Mouse (Mus musculus) neural tube, embryonic 12.5 days (tissue): ENCODE data around the gene Gdf7. TPM values are rescaled to one million over a fixed set of nuclear protein-coding genes. Genes with fewer than 3 reads are reported as not detected.

ENCODE experiments used
- ATAC-seq: fragments of 200-750 bp; cut with Nextera tagmentation; 2 replicates; pipeline ENCODE4 v1.8.0; 2017; ENCODE audit warnings: low read depth, mild to moderate bottlenecking, moderate TSS enrichment, moderate library complexity; ENCODE audit not compliant: low FRiP score
- H3K27ac ChIP-seq: fragments of 300-500 bp; sonication (generic); 2 replicates; pipeline ENCODE4 v1.5.1; 2016
- H3K27me3 ChIP-seq: fragments of 300-500 bp; sonication (generic); replicated peaks from 2 replicates; pipeline ENCODE4 v1.6.1; 2016; ENCODE audit warnings: mild to moderate bottlenecking
- H3K36me3 ChIP-seq: fragments of 300-500 bp; sonication (generic); 2 replicates; pipeline ENCODE4 v1.6.1; 2016; ENCODE audit warnings: mild to moderate bottlenecking
- H3K4me1 ChIP-seq: fragments of 300-500 bp; sonication (generic); 2 replicates; pipeline ENCODE4 v1.6.1; 2016
- H3K4me2 ChIP-seq: fragments of 300-500 bp; sonication (generic); replicated peaks from 2 replicates; pipeline ENCODE4 v1.6.1; 2016; ENCODE audit warnings: mild to moderate bottlenecking
- H3K4me3 ChIP-seq: fragments of 300-500 bp; sonication (generic); 2 replicates; pipeline ENCODE4 v1.5.1; 2016
- H3K9ac ChIP-seq: fragments of 300-500 bp; sonication (generic); 2 replicates; pipeline ENCODE4 v1.6.1; 2016; ENCODE audit warnings: mild to moderate bottlenecking
- H3K9me3 ChIP-seq: fragments of 300-500 bp; sonication (generic); 2 replicates; pipeline ENCODE4 v1.6.1; 2016; ENCODE audit warnings: mild to moderate bottlenecking
- WGBS: fragments of 180-500 bp; shearing (Covaris S2); methylation state at CpG from one replicate; pipeline ENCODE4 v1.1.7; 2016; 5-methylcytosine and 5-hydroxymethylcytosine counted together
- polyA plus RNA-seq: library from polyadenylated mRNA; unstranded; fragments of >200 nt; fragmentation: Nextera tagmentation; extraction: Ambion mirVana; gene quantifications from 2 replicates; pipeline ENCODE4 v1.2.1, GENCODE M21; 2016

Gdf7 gene
- polyA plus RNA-seq, 1 experiment from 2014 or later: 0.39 TPM

DNA sequence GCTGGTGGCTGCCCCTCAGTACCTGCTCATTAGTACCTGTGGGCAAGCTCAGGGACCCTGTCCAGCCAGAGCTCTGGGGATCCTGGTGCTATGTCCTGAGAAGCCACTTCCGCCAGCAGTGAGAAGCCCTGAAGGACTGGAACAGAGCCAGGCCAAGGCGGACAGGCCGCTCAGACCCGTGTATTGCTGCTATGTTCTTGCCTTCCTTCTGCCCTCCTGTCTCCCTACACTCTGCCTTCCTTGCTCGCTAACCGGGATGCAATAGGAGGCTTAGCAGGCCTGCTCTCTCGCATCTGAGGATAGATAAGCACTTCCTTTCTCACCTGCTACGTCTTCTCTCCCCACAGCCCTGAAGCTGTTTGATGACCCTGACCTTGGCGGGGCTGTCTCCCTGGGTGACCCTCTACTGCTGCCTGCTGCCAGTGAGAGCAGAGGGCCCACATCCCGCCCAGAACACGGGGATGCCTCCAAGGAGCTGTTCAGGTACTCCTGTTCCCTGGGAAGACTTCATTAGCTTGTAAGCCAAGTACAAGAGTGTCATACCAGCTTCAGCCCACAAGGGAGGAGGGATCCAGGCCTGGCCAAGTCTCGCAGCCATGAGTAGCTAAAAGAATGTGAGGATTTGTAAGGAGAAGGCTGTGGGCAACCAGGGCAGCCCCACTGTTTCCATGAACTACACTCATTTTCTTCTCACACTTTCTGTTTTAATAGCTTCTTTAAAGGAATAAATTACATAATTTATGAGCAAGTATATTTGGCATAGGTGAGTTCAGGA, 35.7 kb upstream of the Gdf7 start:
- Histone ChIP-seq H3K9ac (no peak overlapping the region), H3K4me3 (no peak overlapping the region), H3K27me3 (no peaks in the 10 kb centered on the region), H3K4me2 (no peak overlapping the region), H3K36me3 (peaks cover 7% of the 10 kb centered on the region), H3K9me3 (no peaks in the 10 kb centered on the region), H3K4me1 (peaks cover 22% of the 10 kb centered on the region), H3K27ac (no peak overlapping the region)
- ATAC-seq: no peak
- WGBS: 91% methylated on average over 12 of the region's 12 CpGs

- 90% methylated on average over 10 of the region's 10 CpGs for WGBS
- peaks cover 1% of the 10 kb centered on the region for H3K36me3 ChIP-seq
Measured at GRCm38 (mm10) chr12:8336601-8337285, 35.0 kb upstream of the Gdf7 start.

DNA sequence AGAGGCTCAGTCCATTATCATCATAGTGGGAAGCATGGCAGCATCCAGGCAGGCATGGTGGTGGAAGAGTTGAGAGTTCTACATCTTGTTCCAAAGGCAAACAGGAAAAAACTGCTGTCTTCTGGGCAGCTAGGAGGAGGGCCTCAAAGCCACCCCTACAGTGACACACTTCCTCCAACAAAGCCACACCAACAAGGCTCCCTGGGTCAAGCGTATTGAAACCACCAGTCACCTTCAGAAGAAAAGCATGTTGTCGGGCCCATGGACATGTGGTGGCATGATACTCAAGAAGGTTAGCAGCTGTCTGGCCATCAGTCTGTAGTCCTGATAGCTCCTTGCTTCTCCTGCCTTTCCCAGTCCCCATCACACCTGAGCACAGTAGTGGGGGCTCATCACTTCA, 33.7 kb upstream of the Gdf7 start:
- 95% methylated on average over 2 of the region's 2 CpGs for WGBS
- H3K4me1 ChIP-seq: peaks cover 30% of the 10 kb centered on the region

More at GRCm38 (mm10) chr12:8336601-8337285, 35.0 kb upstream of the Gdf7 start:
- H3K4me2 ChIP-seq: no peak overlapping the region
- H3K4me3 ChIP-seq: no peak overlapping the region
- no peaks in the 10 kb centered on the region for H3K27me3 ChIP-seq
- H3K4me1 ChIP-seq: peaks cover 29% of the 10 kb centered on the region
- H3K27ac ChIP-seq: no peak overlapping the region
- H3K9me3 ChIP-seq: no peaks in the 10 kb centered on the region
- no peak for ATAC-seq
- H3K9ac ChIP-seq: no peak overlapping the region

GRCm38 (mm10) chr12:8334261-8334660, 32.5 kb upstream of the Gdf7 start:
- peaks cover 6% of the 10 kb centered on the region; the same call in 1 of the 2 replicates for H3K36me3 ChIP-seq
- H3K27me3 ChIP-seq: no peaks in the 10 kb centered on the region
- no peak overlapping the region for H3K4me2 ChIP-seq
- no peak overlapping the region for H3K4me3 ChIP-seq
- H3K9ac ChIP-seq: no peak overlapping the region
- no peak for ATAC-seq
- no peaks in the 10 kb centered on the region for H3K9me3 ChIP-seq
- WGBS: 88% methylated on average over 4 of the region's 4 CpGs
- H3K27ac ChIP-seq: no peak overlapping the region
- peaks cover 18% of the 10 kb centered on the region for H3K4me1 ChIP-seq

More for the DNA sequence above, 33.7 kb upstream of the Gdf7 start:
- Histone ChIP-seq H3K9me3 (no peaks in the 10 kb centered on the region), H3K9ac (no peak overlapping the region), H3K36me3 (no peaks in the 10 kb centered on the region), H3K27ac (no peak overlapping the region), H3K27me3 (no peaks in the 10 kb centered on the region), H3K4me2 (no peak overlapping the region), H3K4me3 (no peak overlapping the region)
- no peak for ATAC-seq

- no peak for ATAC-seq
- WGBS: 89% methylated on average over 8 of the region's 8 CpGs
- no peaks in the 10 kb centered on the region for H3K27me3 ChIP-seq
- no peak overlapping the region for H3K27ac ChIP-seq
- H3K4me2 ChIP-seq: no peak overlapping the region
- no peak overlapping the region for H3K9ac ChIP-seq
- peaks cover 8% of the 10 kb centered on the region; the same call in 1 of the 2 replicates for H3K36me3 ChIP-seq
- H3K4me3 ChIP-seq: no peak overlapping the region
- H3K4me1 ChIP-seq: peaks cover 11% of the 10 kb centered on the region
- H3K9me3 ChIP-seq: no peaks in the 10 kb centered on the region
Measured at GRCm38 (mm10) chr12:8333617-8334016, 31.9 kb upstream of the Gdf7 start.

- no peaks in the 10 kb centered on the region for H3K9me3 ChIP-seq
- WGBS: 50% methylated on average over 5 of the region's 5 CpGs
- no peak overlapping the region for H3K4me2 ChIP-seq
- no peaks in the 10 kb centered on the region for H3K27me3 ChIP-seq
- no peak overlapping the region for H3K9ac ChIP-seq
- peak; percentile 15; the same call in 1 of the 2 replicates for ATAC-seq
- no peak overlapping the region for H3K4me3 ChIP-seq
- H3K27ac ChIP-seq: no peak overlapping the region
- H3K36me3 ChIP-seq: peaks cover 8% of the 10 kb centered on the region; the same call in 1 of the 2 replicates
- H3K4me1 ChIP-seq: peaks cover 15% of the 10 kb centered on the region; the same call in 1 of the 2 replicates
Measured at GRCm38 (mm10) chr12:8332174-8332542, 30.4 kb upstream of the Gdf7 start.

GRCm38 (mm10) chr12:8331489-8332173, 29.9 kb upstream of the Gdf7 start:
- peak; percentile 4; the same call in 1 of the 2 replicates for ATAC-seq
- Histone ChIP-seq H3K4me1 (peaks cover 18% of the 10 kb centered on the region; the same call in 1 of the 2 replicates), H3K9ac (no peak overlapping the region), H3K27me3 (no peaks in the 10 kb centered on the region), H3K36me3 (peaks cover 8% of the 10 kb centered on the region; the same call in 1 of the 2 replicates), H3K27ac (no peak overlapping the region), H3K9me3 (no peaks in the 10 kb centered on the region), H3K4me2 (no peak overlapping the region), H3K4me3 (no peak overlapping the region)
- 74% methylated on average over 14 of the region's 14 CpGs for WGBS

DNA sequence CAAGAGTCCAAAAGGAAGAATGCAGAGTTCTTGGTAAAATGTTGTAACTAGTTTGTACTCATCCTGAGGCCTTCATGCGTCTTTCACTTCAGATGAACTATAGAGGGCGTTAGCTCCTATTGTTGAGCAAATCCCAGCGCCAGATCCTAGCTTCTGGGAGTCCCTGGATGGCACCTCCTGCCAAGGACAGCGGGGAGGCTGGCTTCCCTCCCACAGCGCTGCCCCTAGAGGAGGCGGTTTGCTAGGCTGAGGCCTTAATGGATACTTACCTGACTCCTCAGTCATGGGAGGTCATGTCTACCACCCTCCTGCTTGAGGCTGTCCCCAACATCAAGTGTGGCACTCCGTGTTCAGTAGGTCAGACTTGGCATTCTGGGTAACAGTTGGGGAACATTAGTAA, 27.5 kb upstream of the Gdf7 start:
- Histone ChIP-seq H3K4me1 (peaks cover 18% of the 10 kb centered on the region; the same call in 1 of the 2 replicates), H3K4me3 (no peak overlapping the region), H3K9ac (no peak overlapping the region), H3K9me3 (no peaks in the 10 kb centered on the region), H3K4me2 (no peak overlapping the region), H3K36me3 (peaks cover 11% of the 10 kb centered on the region; the same call in 1 of the 2 replicates), H3K27ac (no peak overlapping the region), H3K27me3 (no peaks in the 10 kb centered on the region)
- 93% methylated on average over 7 of the region's 7 CpGs for WGBS
- no peak for ATAC-seq

DNA sequence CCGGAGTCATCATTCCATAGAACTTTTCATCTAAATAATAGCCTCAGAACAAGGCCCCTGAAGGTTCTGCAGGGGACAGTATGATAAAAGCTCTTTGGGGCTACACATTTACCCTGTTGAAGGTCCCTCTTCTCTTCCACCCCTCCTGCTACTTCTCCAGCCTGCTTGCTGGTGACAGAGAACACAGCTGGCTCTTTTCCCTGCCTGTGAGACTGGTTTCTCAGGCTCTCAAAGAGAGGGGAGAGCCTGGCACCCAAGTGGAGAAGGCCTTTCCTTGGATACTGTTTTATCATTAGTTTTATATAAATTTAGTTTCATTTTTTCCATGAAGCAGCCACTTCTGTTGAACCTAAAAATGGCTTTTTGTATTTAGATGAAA, 25.9 kb upstream of the Gdf7 start:
- peak overlapping the region; percentile 44 for H3K9ac ChIP-seq
- H3K27ac ChIP-seq: peak overlapping the region; percentile 34; the same call in 1 of the 2 replicates
- no peak overlapping the region for H3K4me3 ChIP-seq
- peaks cover 18% of the 10 kb centered on the region; the same call in 1 of the 2 replicates for H3K4me1 ChIP-seq
- 0 out of 2 replicates have a peak, but pooled peaks have one; percentile 0 for ATAC-seq
- no peak overlapping the region for H3K4me2 ChIP-seq
- 50% methylated on average over 1 of the region's 1 CpGs for WGBS
- no peaks in the 10 kb centered on the region for H3K27me3 ChIP-seq
- peaks cover 11% of the 10 kb centered on the region; the same call in 1 of the 2 replicates for H3K36me3 ChIP-seq
- no peaks in the 10 kb centered on the region for H3K9me3 ChIP-seq

GRCm38 (mm10) chr12:8326825-8327674, 25.3 kb upstream of the Gdf7 start:
- peak; percentile 93 for ATAC-seq
- 21% methylated on average over 17 of the region's 17 CpGs for whole genome bisulfite sequencing

DNA sequence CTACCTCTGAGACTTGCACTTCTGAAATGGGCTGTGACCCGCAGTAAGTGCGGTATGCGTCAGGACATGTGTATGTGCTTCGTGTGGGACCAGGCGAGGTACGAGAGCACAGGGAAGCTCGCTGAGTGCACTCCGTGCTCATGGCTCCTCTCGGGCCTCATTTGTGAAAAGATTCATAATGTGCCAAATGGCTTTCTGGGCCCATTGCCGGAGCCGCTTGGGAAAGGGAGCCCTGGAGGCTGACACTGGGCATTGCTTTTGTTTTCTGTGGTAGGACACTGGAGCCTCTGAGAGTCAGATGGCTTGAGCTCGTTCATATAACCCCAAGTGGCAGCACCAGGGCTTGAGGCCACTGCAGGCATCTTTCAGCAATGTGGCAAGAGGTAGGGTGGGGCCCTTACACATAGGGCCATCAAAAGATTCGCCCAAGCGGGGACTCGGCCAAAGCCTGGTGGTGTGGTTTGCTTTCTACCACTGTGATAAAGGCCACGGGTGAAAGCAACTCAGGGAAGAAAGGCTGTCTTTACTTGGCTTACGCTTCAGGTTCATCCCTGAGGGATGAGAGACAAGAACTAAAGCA, 24.3 kb upstream of the Gdf7 start:
- Histone ChIP-seq H3K9ac (no peak overlapping the region), H3K4me2 (no peak overlapping the region), H3K4me1 (peaks cover 9% of the 10 kb centered on the region; the same call in 1 of the 2 replicates), H3K27me3 (no peaks in the 10 kb centered on the region), H3K36me3 (peaks cover 19% of the 10 kb centered on the region; the same call in 1 of the 2 replicates), H3K9me3 (no peaks in the 10 kb centered on the region), H3K4me3 (no peak overlapping the region), H3K27ac (no peak overlapping the region)
- ATAC-seq: no peak
- WGBS: 89% methylated on average over 17 of the region's 17 CpGs

More at GRCm38 (mm10) chr12:8326825-8327674, 25.3 kb upstream of the Gdf7 start:
- Histone ChIP-seq H3K4me2 (0 out of 2 replicates have a peak overlapping the region, but pooled peaks have one; percentile 8), H3K4me1 (peaks cover 14% of the 10 kb centered on the region; the same call in 1 of the 2 replicates), H3K4me3 (no peak overlapping the region), H3K36me3 (peaks cover 14% of the 10 kb centered on the region; the same call in 1 of the 2 replicates), H3K27me3 (no peaks in the 10 kb centered on the region), H3K9me3 (no peaks in the 10 kb centered on the region), H3K9ac (peak overlapping the region; percentile 44), H3K27ac (peak overlapping the region; percentile 34)
